ENCODE assay signal across 9 mouse cellular contexts in the genomic region with DNA sequence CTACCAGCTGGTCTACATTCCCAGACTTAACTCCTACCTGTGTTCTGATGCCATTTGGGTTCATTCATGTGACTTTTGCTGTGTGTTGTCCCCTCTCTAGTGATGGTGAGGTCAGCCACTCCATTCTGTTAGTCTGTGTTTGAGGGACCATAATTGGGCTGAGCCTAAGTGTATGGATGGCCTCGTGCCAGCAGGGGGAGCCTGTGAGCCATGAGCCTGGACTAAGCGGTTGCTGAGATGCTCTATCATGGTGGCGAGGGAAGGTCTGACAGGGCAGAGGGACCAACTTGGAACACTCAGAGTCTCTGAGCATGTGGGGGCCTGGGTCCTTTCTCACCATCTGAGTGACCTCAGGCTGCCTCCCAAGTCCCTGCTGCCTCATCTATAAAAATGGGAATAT. TPM values are rescaled to one million over a fixed set of nuclear protein-coding genes. Genes with fewer than 3 reads are reported as not detected.
DNase-seq lines count a peak whose midpoint lies in the region; ATAC-seq and TF ChIP-seq lines count a peak whose summit lies in the region.
"Had no signal": no experiment of that assay in that cellular context is flagged by ENCODE, and none has a peak within 500 bp of the region (broad histone marks: within the 10 kb centered on the region; RNA-seq: fewer than 3 reads in every experiment).

No protein-coding gene starts in this region.

- no peak overlapping the region for H3K4me2 ChIP-seq in heart, embryonic 16.5 days (ENCODE audit: low read depth, low read length)
- no peak overlapping the region for H3K4me2 ChIP-seq in liver, embryonic 13.5 days
- no peak overlapping the region for H3K4me2 ChIP-seq in neural tube, embryonic 11.5 days (ENCODE audit: low read depth)
- no peak overlapping the region for H3K4me2 ChIP-seq in stomach, embryonic 15.5 days
- H3K4me2 ChIP-seq: embryonic facial prominence, embryonic 12.5 days had no signal

- TF ChIP-seq CTCF in bone marrow, adult 2 months (IDR thresholded peaks at IDR 0.05; ENCODE audit: control insufficient read depth, insufficient read depth, low read length): peak; percentile 100
- TF ChIP-seq CTCF in embryonic fibroblast, embryonic 13.5 days (IDR thresholded peaks at IDR 0.05; ENCODE audit: borderline replicate concordance, insufficient read depth, low read length): peak; percentile 100

- WGBS in bone marrow, adult 2 months: 3% methylated on average over 3 of the region's 3 CpGs
- WGBS in heart, embryonic 16.5 days: 4% methylated on average over 3 of the region's 3 CpGs
- WGBS in liver, embryonic 13.5 days (ENCODE audit: insufficient replicate concordance): 6% methylated on average over 3 of the region's 3 CpGs
- WGBS in neural tube, embryonic 11.5 days: 2% methylated on average over 3 of the region's 3 CpGs
- 4% methylated on average over 3 of the region's 3 CpGs for WGBS in stomach, embryonic 15.5 days

- H3K9me3 ChIP-seq in heart, embryonic 16.5 days (replicated peaks; ENCODE audit: control insufficient read depth, low read length): no peaks in the 10 kb centered on the region
- H3K9me3 ChIP-seq in liver, embryonic 13.5 days (replicated peaks): no peaks in the 10 kb centered on the region
- no peaks in the 10 kb centered on the region for H3K9me3 ChIP-seq in neural tube, embryonic 11.5 days (ENCODE audit: control insufficient read depth, low read length)
- H3K9me3 ChIP-seq in stomach, embryonic 15.5 days: no peaks in the 10 kb centered on the region
- H3K9me3 ChIP-seq: embryonic facial prominence, embryonic 12.5 days had no signal

- peaks cover 4% of the 10 kb centered on the region; the same call in 1 of the 2 replicates for H3K4me1 ChIP-seq in bone marrow, adult 2 months (ENCODE audit: control insufficient read depth, insufficient read depth, low read length)
- peaks cover 8% of the 10 kb centered on the region; the same call in 1 of the 2 replicates for H3K4me1 ChIP-seq in embryonic fibroblast, embryonic 13.5 days (ENCODE audit: control insufficient read depth, insufficient read depth, low read length)
- H3K4me1 ChIP-seq in heart, embryonic 16.5 days (ENCODE audit: control insufficient read depth, insufficient read depth, low read length): peaks cover 14% of the 10 kb centered on the region
- peaks cover 43% of the 10 kb centered on the region for H3K4me1 ChIP-seq in liver, embryonic 13.5 days (replicated peaks)
- peaks cover 41% of the 10 kb centered on the region for H3K4me1 ChIP-seq in neural tube, embryonic 11.5 days (ENCODE audit: control insufficient read depth, insufficient read depth, low read length)
- peaks cover 36% of the 10 kb centered on the region for H3K4me1 ChIP-seq in stomach, embryonic 15.5 days

- peak; percentile 45; the same call in 1 of the 2 replicates for ATAC-seq in heart, embryonic 16.5 days (replicated peaks; ENCODE audit: extremely low read depth, insufficient read depth, low FRiP score)
- ATAC-seq in liver, embryonic 13.5 days (ENCODE audit: low read depth): peak; percentile 30; the same call in 1 of the 2 replicates
- peak; percentile 54; the same call in 1 of the 2 replicates for ATAC-seq in neural tube, embryonic 11.5 days (ENCODE audit: insufficient read depth, low FRiP score, low TSS enrichment)
- ATAC-seq in stomach, embryonic 15.5 days (ENCODE audit: insufficient read depth, low FRiP score, low read depth): peak; percentile 57; the same call in 1 of the 2 replicates

- no peak overlapping the region for H3K4me3 ChIP-seq in bone marrow, adult 2 months (replicated peaks; ENCODE audit: control insufficient read depth, low read depth, low read length)
- H3K4me3 ChIP-seq in embryonic fibroblast, embryonic 13.5 days (ENCODE audit: insufficient read depth, low read length): no peak overlapping the region
- H3K4me3 ChIP-seq in heart, embryonic 16.5 days (ENCODE audit: low read length): no peak overlapping the region
- no peak overlapping the region for H3K4me3 ChIP-seq in liver, embryonic 13.5 days (replicated peaks)
- no peak overlapping the region for H3K4me3 ChIP-seq in neural tube, embryonic 11.5 days (ENCODE audit: low read depth, low read length)
- H3K4me3 ChIP-seq in stomach, embryonic 15.5 days (replicated peaks): no peak overlapping the region
- H3K4me3 ChIP-seq: embryonic facial prominence, embryonic 12.5 days had no signal

- DNase-seq in CD4-positive helper T cell, adult 2 months (ENCODE audit: low read depth, low spot score): peak; percentile 78
- peak; percentile 87 for DNase-seq in kidney, postnatal 14 days
- DNase-seq in liver, embryonic 13.5 days: peak; percentile 68
- DNase-seq in neural tube, embryonic 11.5 days (ENCODE audit: low spot score): peak; percentile 89

- no peaks in the 10 kb centered on the region for H3K36me3 ChIP-seq in heart, embryonic 16.5 days (ENCODE audit: control insufficient read depth, insufficient read depth)
- H3K36me3 ChIP-seq in liver, embryonic 13.5 days: no peaks in the 10 kb centered on the region
- H3K36me3 ChIP-seq in neural tube, embryonic 11.5 days (ENCODE audit: control insufficient read depth, insufficient read depth, low read length): no peaks in the 10 kb centered on the region
- no peaks in the 10 kb centered on the region for H3K36me3 ChIP-seq in stomach, embryonic 15.5 days
- H3K36me3 ChIP-seq: embryonic facial prominence, embryonic 12.5 days had no signal

- no peak overlapping the region for H3K27ac ChIP-seq in bone marrow, adult 2 months (ENCODE audit: control insufficient read depth, insufficient read depth, low read depth, low read length, poor library complexity)
- H3K27ac ChIP-seq in embryonic fibroblast, embryonic 13.5 days (ENCODE audit: insufficient read depth, low read length): no peak overlapping the region
- no peak overlapping the region for H3K27ac ChIP-seq in heart, embryonic 16.5 days (ENCODE audit: low read length)
- no peak overlapping the region for H3K27ac ChIP-seq in liver, embryonic 13.5 days
- no peak overlapping the region for H3K27ac ChIP-seq in neural tube, embryonic 11.5 days (ENCODE audit: low read depth, low read length)
- no peak overlapping the region for H3K27ac ChIP-seq in stomach, embryonic 15.5 days
- H3K27ac ChIP-seq: embryonic facial prominence, embryonic 12.5 days had no signal

- TF ChIP-seq POLR2A in bone marrow, adult 2 months (IDR thresholded peaks at IDR 0.05; ENCODE audit: borderline replicate concordance, control insufficient read depth, low read depth, low read length): no peak
- no peak for TF ChIP-seq POLR2A in embryonic fibroblast, embryonic 13.5 days (IDR thresholded peaks at IDR 0.05; ENCODE audit: low read depth, low read length)

- H3K9ac ChIP-seq in heart, embryonic 16.5 days (ENCODE audit: low read length): no peak overlapping the region
- H3K9ac ChIP-seq in liver, embryonic 13.5 days: no peak overlapping the region
- no peak overlapping the region for H3K9ac ChIP-seq in neural tube, embryonic 11.5 days (ENCODE audit: low read length)
- H3K9ac ChIP-seq in stomach, embryonic 15.5 days: no peak overlapping the region
- H3K9ac ChIP-seq: embryonic facial prominence, embryonic 12.5 days had no signal

- no peaks in the 10 kb centered on the region for H3K27me3 ChIP-seq in heart, embryonic 16.5 days (ENCODE audit: control insufficient read depth, insufficient read depth, low read length)
- H3K27me3 ChIP-seq in liver, embryonic 13.5 days: peaks cover 20% of the 10 kb centered on the region
- H3K27me3 ChIP-seq in neural tube, embryonic 11.5 days (ENCODE audit: control insufficient read depth, insufficient read depth, low read length): peaks cover 15% of the 10 kb centered on the region
- no peaks in the 10 kb centered on the region for H3K27me3 ChIP-seq in stomach, embryonic 15.5 days (replicated peaks)

RNA-seq across cellular contexts. Expression of gene Macrod1, which starts 8.0 kb away (rescaled TPM):
- 4.8 and 6.2 TPM in 2 replicates for polyA plus RNA-seq in bone marrow, adult 2 months (2011; ENCODE audit: insufficient read depth, insufficient read length, low replicate concordance, missing spikeins)
- polyA plus RNA-seq in embryonic fibroblast, embryonic 13.5 days (2011; ENCODE audit: insufficient read length, low read depth, missing spikeins): 3.6 and 5.2 TPM in 2 replicates
- polyA plus RNA-seq in heart, embryonic 16.5 days (2015; fragmentation: Nextera tagmentation; extraction: Ambion mirVana): 61.0 and 64.3 TPM in 2 replicates
- 3.0 and 3.8 TPM in 2 replicates for polyA plus RNA-seq in liver, embryonic 13.5 days (2015; fragmentation: Nextera tagmentation; extraction: Ambion mirVana)
- 3.2 and 3.3 TPM in 2 replicates for polyA plus RNA-seq in neural tube, embryonic 11.5 days (2014; fragmentation: Nextera tagmentation; extraction: Ambion mirVana)
- polyA plus RNA-seq in stomach, embryonic 15.5 days (2015; fragmentation: Nextera tagmentation; extraction: Ambion mirVana): 11.7 and 13.3 TPM in 2 replicates

RNA-seq across cellular contexts. Expression of gene Stip1, which starts 24.8 kb away (rescaled TPM):
- polyA plus RNA-seq in bone marrow, adult 2 months (2011; ENCODE audit: insufficient read depth, insufficient read length, low replicate concordance, missing spikeins): 54.6 and 95.7 TPM in 2 replicates
- 192 and 195 TPM in 2 replicates for polyA plus RNA-seq in embryonic fibroblast, embryonic 13.5 days (2011; ENCODE audit: insufficient read length, low read depth, missing spikeins)
- 195 and 202 TPM in 2 replicates for polyA plus RNA-seq in heart, embryonic 16.5 days (2015; fragmentation: Nextera tagmentation; extraction: Ambion mirVana)
- 158 and 201 TPM in 2 replicates for polyA plus RNA-seq in liver, embryonic 13.5 days (2015; fragmentation: Nextera tagmentation; extraction: Ambion mirVana)
- 423 and 425 TPM in 2 replicates for polyA plus RNA-seq in neural tube, embryonic 11.5 days (2014; fragmentation: Nextera tagmentation; extraction: Ambion mirVana)
- 185 and 219 TPM in 2 replicates for polyA plus RNA-seq in stomach, embryonic 15.5 days (2015; fragmentation: Nextera tagmentation; extraction: Ambion mirVana)

RNA-seq across cellular contexts. Expression of gene Flrt1, which starts 41.0 kb away (rescaled TPM):
- polyA plus RNA-seq in bone marrow, adult 2 months (2011; ENCODE audit: insufficient read depth, insufficient read length, low replicate concordance, missing spikeins): not detected in 2 replicates
- polyA plus RNA-seq in embryonic fibroblast, embryonic 13.5 days (2011; ENCODE audit: insufficient read length, low read depth, missing spikeins): 5.3 and 6.4 TPM in 2 replicates
- polyA plus RNA-seq in heart, embryonic 16.5 days (2015; fragmentation: Nextera tagmentation; extraction: Ambion mirVana): 1.6 and 1.9 TPM in 2 replicates
- 0.14 and 0.17 TPM in 2 replicates for polyA plus RNA-seq in liver, embryonic 13.5 days (2015; fragmentation: Nextera tagmentation; extraction: Ambion mirVana)
- polyA plus RNA-seq in neural tube, embryonic 11.5 days (2014; fragmentation: Nextera tagmentation; extraction: Ambion mirVana): 6.6 and 7.5 TPM in 2 replicates
- 3.5 and 4.2 TPM in 2 replicates for polyA plus RNA-seq in stomach, embryonic 15.5 days (2015; fragmentation: Nextera tagmentation; extraction: Ambion mirVana)

RNA-seq across cellular contexts. Expression of gene Fermt3, which starts 45.3 kb away (rescaled TPM):
- polyA plus RNA-seq in bone marrow, adult 2 months (2011; ENCODE audit: insufficient read depth, insufficient read length, low replicate concordance, missing spikeins): 149 and 202 TPM in 2 replicates
- 0.35 and 1.3 TPM in 2 replicates for polyA plus RNA-seq in embryonic fibroblast, embryonic 13.5 days (2011; ENCODE audit: insufficient read length, low read depth, missing spikeins)
- 14.3 and 24.7 TPM in 2 replicates for polyA plus RNA-seq in heart, embryonic 16.5 days (2015; fragmentation: Nextera tagmentation; extraction: Ambion mirVana)
- 106 and 107 TPM in 2 replicates for polyA plus RNA-seq in liver, embryonic 13.5 days (2015; fragmentation: Nextera tagmentation; extraction: Ambion mirVana)
- 8.8 and 9.5 TPM in 2 replicates for polyA plus RNA-seq in neural tube, embryonic 11.5 days (2014; fragmentation: Nextera tagmentation; extraction: Ambion mirVana)
- 14.0 and 16.2 TPM in 2 replicates for polyA plus RNA-seq in stomach, embryonic 15.5 days (2015; fragmentation: Nextera tagmentation; extraction: Ambion mirVana)
